Comparison of ENCODE assay signal across 20 mouse cellular contexts in genomic region chr13:47238131-47238530, GRCm38 (mm10).
"Had no signal": no experiment of that assay in that cellular context is flagged by ENCODE, and none has a peak within 500 bp of the region (broad histone marks: within the 10 kb centered on the region; RNA-seq: fewer than 3 reads in every experiment).

No protein-coding gene starts in this region.

- H3K4me1 ChIP-seq: hindbrain, embryonic 13.5 days; hindbrain, embryonic 15.5 days; limb, embryonic 10.5 days; liver, embryonic 13.5 days had no signal

- H3K9me3 ChIP-seq: heart, embryonic 10.5 days; heart, embryonic 12.5 days; hindbrain, embryonic 13.5 days; hindbrain, embryonic 15.5 days; limb, embryonic 10.5 days; limb, embryonic 12.5 days; liver, embryonic 13.5 days had no signal

- H3K4me2 ChIP-seq: heart, embryonic 12.5 days; hindbrain, embryonic 13.5 days; hindbrain, embryonic 15.5 days; limb, embryonic 12.5 days; liver, embryonic 11.5 days; liver, embryonic 13.5 days had no signal

- H3K27ac ChIP-seq: heart, embryonic 10.5 days; hindbrain, embryonic 13.5 days; hindbrain, embryonic 15.5 days; hindbrain, postnatal 0 days; limb, embryonic 10.5 days; limb, embryonic 12.5 days; liver, embryonic 13.5 days had no signal

- H3K27me3 ChIP-seq: heart, embryonic 12.5 days; hindbrain, embryonic 13.5 days; hindbrain, embryonic 15.5 days; liver, embryonic 13.5 days had no signal

- H3K36me3 ChIP-seq: heart, embryonic 12.5 days; hindbrain, embryonic 13.5 days; hindbrain, embryonic 15.5 days; limb, embryonic 10.5 days; limb, embryonic 12.5 days had no signal

- H3K9ac ChIP-seq: forebrain, postnatal 0 days; heart, embryonic 12.5 days; hindbrain, embryonic 13.5 days; hindbrain, embryonic 15.5 days; limb, embryonic 12.5 days; liver, embryonic 13.5 days had no signal

- DNase-seq: forebrain, postnatal 0 days; gastrocnemius, postnatal 14 days; gastrocnemius, postnatal 36 days; heart, adult 18-20 months; heart, postnatal 10 days; kidney, adult 18-20 months; kidney, adult 8-10 months; kidney, postnatal 10 days; kidney, postnatal 25 days; liver; liver, embryonic 13.5 days had no signal

- H3K4me3 ChIP-seq: heart, embryonic 10.5 days; heart, embryonic 12.5 days; hindbrain, embryonic 13.5 days; hindbrain, embryonic 15.5 days; limb, embryonic 10.5 days; limb, embryonic 12.5 days; liver, embryonic 13.5 days had no signal

- ATAC-seq: forebrain, postnatal 0 days; hindbrain, postnatal 0 days; intestine, embryonic 16.5 days had no signal
